Mouse (Mus musculus) ES-Bruce4 (cell line): ENCODE data around the gene Zfp777.

Experiments used
- EP300 ChIP-seq: IDR thresholded peaks from 2 replicates; pipeline ENCODE4 v1.6.1; 2011; ENCODE audit warnings: low read depth, low read length; ENCODE audit not compliant: insufficient read depth
- POLR2A ChIP-seq: IDR thresholded peaks from one replicate; pipeline ENCODE4 v1.8.1; 2011; ENCODE audit warnings: low read length; ENCODE audit not compliant: insufficient read depth

- TF ChIP-seq POLR2A (no peak), EP300 (no peak)
Measured at GRCm38 (mm10) chr6:48060895-48061294, 12.2 kb upstream of the Zfp777 start.
